Mouse (Mus musculus) MEL (cell line): ENCODE measurements at regions not wholly inside any gene's neighbourhood (a gene's known extent, or its start where the extent isn't known, plus 50 kb on each side); places are given as distances from the start of the nearest gene placed in this dataset.
A peak's percentile ranks its signal among the peaks of the same experiment; 100 is the strongest.

Experiments used
- DNase-seq: peaks from one replicate; pipeline ENCODE4 v3.0.0; 2011; ENCODE audit warnings: low read depth, low spot score
- H3K27ac ChIP-seq: 2 replicates; pipeline ENCODE4 v1.5.1; 2012; ENCODE audit warnings: low read depth, mild to moderate bottlenecking, control low read depth, low read length, moderate library complexity; ENCODE audit not compliant: control insufficient read depth
- H3K27me3 ChIP-seq, 2 experiments: fragments of 150-350 bp in 1 of 2; sonication (generic) in 1 of 2; 2 replicates each; pipeline ENCODE4 v1.6.1; 2012; ENCODE audit warnings: low read length in 2 of 2, mild to moderate bottlenecking in 2 of 2, improper control_type of control experiment in 1 of 2, moderate library complexity in 1 of 2; ENCODE audit not compliant: insufficient read depth in 2 of 2, control insufficient read depth in 1 of 2
- H3K36me3 ChIP-seq, 2 experiments: 2 replicates each; pipeline ENCODE4 v1.6.1; 2012 to 2014; ENCODE audit warnings: low read length in 2 of 2, improper control_type of control experiment in 1 of 2, inconsistent platforms in 1 of 2, mild to moderate bottlenecking in 1 of 2; ENCODE audit not compliant: insufficient read depth in 2 of 2, control insufficient read depth in 1 of 2
- H3K4me1 ChIP-seq, 2 experiments: fragments of 150-350 bp in 1 of 2; sonication (generic) in 1 of 2; 2 replicates each; pipeline ENCODE4 v1.6.1; 2012; ENCODE audit warnings: low read length in 2 of 2, improper control_type of control experiment in 1 of 2, mild to moderate bottlenecking in 1 of 2; ENCODE audit not compliant: insufficient read depth in 2 of 2, control insufficient read depth in 1 of 2
- H3K4me3 ChIP-seq, 2 experiments: fragments of 150-350 bp in 1 of 2; sonication (generic) in 1 of 2; 2 replicates each; pipeline ENCODE4 v1.5.1; 2012; ENCODE audit warnings: low read depth in 2 of 2, low read length in 2 of 2, mild to moderate bottlenecking in 2 of 2, moderate library complexity in 2 of 2, control low read depth in 1 of 2, improper control_type of control experiment in 1 of 2; ENCODE audit not compliant: control insufficient read depth in 1 of 2, insufficient read depth in 1 of 2
- H3K79me2 ChIP-seq: 2 replicates; pipeline ENCODE4 v1.6.1; 2012; ENCODE audit warnings: mild to moderate bottlenecking, low read length, moderate library complexity; ENCODE audit not compliant: control insufficient read depth, poor library complexity, insufficient read depth
- H3K9ac ChIP-seq: 2 replicates; pipeline ENCODE4 v1.6.1; 2012; ENCODE audit warnings: low read depth, mild to moderate bottlenecking, control low read depth, low read length, moderate library complexity; ENCODE audit not compliant: control insufficient read depth, poor library complexity, severe bottlenecking
- H3K9me3 ChIP-seq: fragments of 150-350 bp; sonication (generic); replicated peaks from 2 replicates; pipeline ENCODE4 v1.6.1; 2012; ENCODE audit warnings: mild to moderate bottlenecking, low read length, improper control_type of control experiment, moderate library complexity; ENCODE audit not compliant: insufficient read depth
- E2F4 ChIP-seq: IDR thresholded peaks from 2 replicates; pipeline ENCODE4 v1.6.1; 2011; ENCODE audit warnings: low read depth, low read length, improper control_type of control experiment, borderline replicate concordance
- ELF1 ChIP-seq: IDR thresholded peaks from 2 replicates; pipeline ENCODE4 v1.6.1; 2014; ENCODE audit warnings: low read depth, mild to moderate bottlenecking, inconsistent platforms, low read length, improper control_type of control experiment, moderate library complexity
- ETS1 ChIP-seq: IDR thresholded peaks from 2 replicates; pipeline ENCODE4 v1.6.1; 2012; ENCODE audit warnings: low read depth, mild to moderate bottlenecking, inconsistent platforms, low read length, improper control_type of control experiment, moderate library complexity
- JUND ChIP-seq: IDR thresholded peaks from 2 replicates; pipeline ENCODE4 v1.6.1; 2011; ENCODE audit warnings: low read depth, mild to moderate bottlenecking, improper control_type of control experiment, low read length
- KAT2A ChIP-seq: conservative IDR thresholded peaks from 2 replicates; pipeline ENCODE4 v1.6.1; 2012; ENCODE audit warnings: low read depth, low read length, improper control_type of control experiment, inconsistent platforms
- MAZ ChIP-seq: IDR thresholded peaks from 2 replicates; pipeline ENCODE4 v1.6.1; 2012; ENCODE audit warnings: low read depth, mild to moderate bottlenecking, inconsistent platforms, low read length, improper control_type of control experiment
- MEF2A ChIP-seq: IDR thresholded peaks from 2 replicates; pipeline ENCODE4 v1.6.1; 2014; ENCODE audit warnings: low read depth, mild to moderate bottlenecking, inconsistent platforms, low read length, improper control_type of control experiment; ENCODE audit not compliant: poor library complexity, insufficient replicate concordance, severe bottlenecking; ENCODE audit errors: extremely low read depth
- MXI1 ChIP-seq: IDR thresholded peaks from 2 replicates; pipeline ENCODE4 v1.6.1; 2011; ENCODE audit warnings: mild to moderate bottlenecking, low read depth, low read length, improper control_type of control experiment
- NELFE ChIP-seq: IDR thresholded peaks from 2 replicates; pipeline ENCODE4 v1.6.1; 2011; ENCODE audit warnings: low read depth, low read length, improper control_type of control experiment
- POLR2A ChIP-seq, 2 experiments: IDR thresholded peaks; 2 replicates each; pipeline ENCODE4 v1.6.1; 2011 to 2012; ENCODE audit warnings: low read length in 2 of 2, mild to moderate bottlenecking in 2 of 2, control low read depth in 1 of 2, improper control_type of control experiment in 1 of 2, low read depth in 1 of 2, moderate library complexity in 1 of 2; ENCODE audit not compliant: control insufficient read depth in 1 of 2, insufficient read depth in 1 of 2, poor library complexity in 1 of 2
- POLR2AphosphoS5 ChIP-seq: IDR thresholded peaks from 2 replicates; pipeline ENCODE4 v1.6.1; 2012; ENCODE audit warnings: low read depth, borderline replicate concordance, mild to moderate bottlenecking, inconsistent platforms, low read length, moderate library complexity, mixed read lengths
- RAD21 ChIP-seq: IDR thresholded peaks from 2 replicates; pipeline ENCODE4 v1.6.1; 2011; ENCODE audit warnings: mild to moderate bottlenecking, low read depth, low read length, improper control_type of control experiment
- SIN3A ChIP-seq: IDR thresholded peaks from 2 replicates; pipeline ENCODE4 v1.6.1; 2012; ENCODE audit warnings: low read length, improper control_type of control experiment, inconsistent platforms
- TBP ChIP-seq: IDR thresholded peaks from 2 replicates; pipeline ENCODE4 v1.8.0; 2011; ENCODE audit warnings: low read depth, low read length, improper control_type of control experiment
- USF1 ChIP-seq: IDR thresholded peaks from 2 replicates; pipeline ENCODE4 v1.6.1; 2014; ENCODE audit warnings: low read depth, mild to moderate bottlenecking, inconsistent platforms, low read length, improper control_type of control experiment, moderate library complexity
- USF2 ChIP-seq, 2 experiments: IDR thresholded peaks; 2 replicates each; pipeline ENCODE4 v1.6.1; 2011 to 2012; ENCODE audit warnings: improper control_type of control experiment in 2 of 2, low read length in 2 of 2, borderline replicate concordance in 1 of 2, inconsistent platforms in 1 of 2, low read depth in 1 of 2, mild to moderate bottlenecking in 1 of 2; ENCODE audit not compliant: insufficient read depth in 1 of 2
- ZC3H11A ChIP-seq: IDR thresholded peaks from 2 replicates; pipeline ENCODE4 v1.6.1; 2012; ENCODE audit warnings: low read depth, mild to moderate bottlenecking, inconsistent platforms, low read length, improper control_type of control experiment

DNA sequence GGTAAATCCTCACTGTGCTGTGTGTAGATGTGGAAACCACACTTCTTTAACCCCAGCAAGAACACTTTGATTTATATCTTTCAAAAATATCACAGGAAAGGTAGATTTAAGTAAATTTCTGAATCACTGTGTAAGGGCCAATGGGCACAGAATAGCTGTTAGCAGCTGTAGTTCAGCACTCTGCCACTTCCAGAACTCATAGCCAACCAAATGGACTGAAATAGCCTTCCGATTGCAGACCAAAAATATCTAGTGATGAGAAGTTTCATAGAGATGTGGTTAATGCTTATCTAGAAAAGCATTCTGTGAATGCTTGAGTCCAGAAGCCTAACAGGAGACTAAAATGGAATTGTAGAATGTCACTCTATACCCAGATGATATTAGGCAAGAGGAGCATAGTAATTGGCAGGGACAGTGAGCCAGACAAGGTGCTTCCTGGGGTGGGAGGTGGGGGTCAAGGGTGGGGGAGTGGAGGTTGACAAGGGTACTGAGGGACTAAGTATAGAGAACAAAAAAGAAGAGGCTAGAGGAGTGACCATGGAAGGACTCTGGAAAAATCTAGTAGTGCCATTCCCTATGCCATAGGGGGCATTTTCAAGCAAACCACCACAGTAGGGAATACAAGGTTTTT is 669.6 kb upstream of the Adam24 start:
- H3K9me3 ChIP-seq = no peaks in the 10 kb centered on the region
- no peaks in the 10 kb centered on the region for H3K36me3 ChIP-seq
- no peak overlapping the region for H3K27ac ChIP-seq
- no peak overlapping the region for H3K4me3 ChIP-seq
- no peak overlapping the region for H3K9ac ChIP-seq
- DNase-seq = no peak
- no peaks in the 10 kb centered on the region for H3K4me1 ChIP-seq
- no peaks in the 10 kb centered on the region for H3K79me2 ChIP-seq
- H3K27me3 ChIP-seq = no peaks in the 10 kb centered on the region
- no peak for TF ChIP-seq ZC3H11A
- TF ChIP-seq MXI1 = no peak
- TF ChIP-seq E2F4 = no peak
- TF ChIP-seq SIN3A = no peak
- TF ChIP-seq KAT2A = no peak
- TF ChIP-seq MEF2A = no peak
- TF ChIP-seq RAD21 = no peak

DNA sequence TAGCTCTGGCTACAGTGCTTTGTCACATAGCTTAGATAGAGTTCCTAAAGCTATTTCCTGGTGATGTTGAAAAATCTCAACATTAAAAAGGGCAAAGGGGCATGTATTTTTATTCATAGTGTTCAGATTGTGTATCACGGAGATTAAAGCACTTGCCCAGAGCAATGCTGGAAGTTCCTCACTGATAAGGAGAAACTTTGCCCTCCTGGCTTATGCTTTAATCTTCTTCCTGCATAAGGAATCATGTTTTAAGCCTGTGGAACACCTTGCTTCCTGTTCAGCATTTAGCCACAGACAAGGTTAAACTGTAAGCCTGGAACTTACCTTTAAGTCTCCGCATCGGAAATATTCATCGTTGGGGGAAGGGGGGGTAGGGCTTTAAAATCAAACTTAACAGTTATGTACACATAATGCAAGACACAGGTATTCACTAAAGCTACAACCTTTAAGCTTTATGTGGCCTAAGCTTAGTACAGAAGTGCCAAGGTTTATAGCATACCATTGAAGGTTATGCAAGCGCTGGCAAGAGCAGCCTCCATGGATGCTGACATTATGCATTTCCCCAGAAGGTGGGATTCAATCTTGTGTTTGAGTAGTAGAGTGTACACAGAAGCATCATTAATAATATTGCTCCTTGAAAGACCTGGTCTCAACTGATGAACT is 655.5 kb upstream of the Adam24 start:
- Histone ChIP-seq H3K36me3 (no peaks in the 10 kb centered on the region), H3K9me3 (no peaks in the 10 kb centered on the region), H3K4me1 (no peaks in the 10 kb centered on the region), H3K27me3 (no peaks in the 10 kb centered on the region), H3K9ac (no peak overlapping the region), H3K27ac (no peak overlapping the region), H3K4me3 (no peak overlapping the region), H3K79me2 (no peaks in the 10 kb centered on the region)
- DNase-seq = peak; percentile 1
- no peak for TF ChIP-seq E2F4
- no peak for TF ChIP-seq USF2 (IDR thresholded peaks at IDR 0.05; ENCODE audit: borderline replicate concordance in 1 of 2, insufficient read depth in 1 of 2, low read depth in 1 of 2, low read length in 2 of 2)
- no peak for TF ChIP-seq RAD21
- TF ChIP-seq ETS1 = no peak
- no peak for TF ChIP-seq MAZ
- no peak for TF ChIP-seq POLR2A (IDR thresholded peaks at IDR 0.05; ENCODE audit: control insufficient read depth in 1 of 2, insufficient read depth in 1 of 2, low read depth in 1 of 2, low read length in 2 of 2, poor library complexity in 1 of 2)
- no peak for TF ChIP-seq KAT2A
- no peak for TF ChIP-seq NELFE
- TF ChIP-seq POLR2AphosphoS5 = no peak
- no peak for TF ChIP-seq USF1
- no peak for TF ChIP-seq TBP
- TF ChIP-seq MEF2A = no peak
- TF ChIP-seq JUND = no peak
- TF ChIP-seq ELF1 = no peak
